Mouse (Mus musculus) urinary bladder, postnatal 25 days (tissue): Measurements from ENCODE around the gene Pdcd7.

ENCODE experiments used
- DNase-seq: peaks from one replicate; pipeline ENCODE4 v3.0.0; 2022; ENCODE audit warnings: low spot score

Pdcd7 gene

GRCm38 (mm10) chr9:65356971-65357370, 11.1 kb downstream of the Pdcd7 start:
- no peak for DNase-seq

- DNase-seq = no peak
Observed at GRCm38 (mm10) chr9:65358956-65359480, 13.1 kb downstream of the Pdcd7 start.

GRCm38 (mm10) chr9:65360641-65361448, 14.9 kb downstream of the Pdcd7 start, which contains the start of gene Ubap1l:
Gene Ubap1l (plus strand): TSS chr9:65361041.
- no peak for DNase-seq

GRCm38 (mm10) chr9:65363684-65364083, 17.8 kb downstream of the Pdcd7 start:
- no peak for DNase-seq

GRCm38 (mm10) chr9:65365721-65366120, 19.8 kb downstream of the Pdcd7 start:
- no peak for DNase-seq

GRCm38 (mm10) chr9:65371756-65372155, 25.9 kb downstream of the Pdcd7 start:
- no peak for DNase-seq

- no peak for DNase-seq
Observed at GRCm38 (mm10) chr9:65372449-65372848, 26.5 kb downstream of the Pdcd7 start.

- DNase-seq = no peak
Observed at GRCm38 (mm10) chr9:65374468-65375162, 28.7 kb downstream of the Pdcd7 start.

GRCm38 (mm10) chr9:65375163-65375934, 29.4 kb downstream of the Pdcd7 start:
- DNase-seq = no peak

GRCm38 (mm10) chr9:65381017-65381590, 35.2 kb downstream of the Pdcd7 start:
- no peak for DNase-seq

GRCm38 (mm10) chr9:65382031-65382750, 36.3 kb downstream of the Pdcd7 start:
- no peak for DNase-seq

- no peak for DNase-seq
Observed at GRCm38 (mm10) chr9:65382751-65383097, 36.8 kb downstream of the Pdcd7 start.

- DNase-seq = no peak
Observed at GRCm38 (mm10) chr9:65384276-65384675, 38.4 kb downstream of the Pdcd7 start.

GRCm38 (mm10) chr9:65386373-65387140, 40.7 kb downstream of the Pdcd7 start:
- DNase-seq = no peak

GRCm38 (mm10) chr9:65390752-65391612, 45.1 kb downstream of the Pdcd7 start:
- no peak for DNase-seq

GRCm38 (mm10) chr9:65391613-65391964, 45.7 kb downstream of the Pdcd7 start, which contains the start of gene Kbtbd13:
Gene Kbtbd13 (minus strand): TSS chr9:65391652.
- DNase-seq = no peak

GRCm38 (mm10) chr9:65392638-65393364, 46.9 kb downstream of the Pdcd7 start:
- DNase-seq = peak; percentile 72

- no peak for DNase-seq
Observed at GRCm38 (mm10) chr9:65393606-65394005, 47.7 kb downstream of the Pdcd7 start.

- DNase-seq = no peak
Observed at GRCm38 (mm10) chr9:65394360-65394759, 48.5 kb downstream of the Pdcd7 start.
